Mouse (Mus musculus): Measurements from ENCODE around the gene Slc39a13. TPM values are rescaled to one million over a fixed set of nuclear protein-coding genes. Genes with fewer than 3 reads are reported as not detected.
"Not testable (repeated sequence)": the region's sequence is repeated elsewhere in the genome, so short reads cannot be mapped to it uniquely, and the experiment has no call there.

The Slc39a13 gene
- polyA plus RNA-seq, 1 experiment from 2014 or later, result 29.7 TPM

GRCm38 (mm10) chr2:91113852-91114251 is 43.6 kb upstream of the Slc39a13 start:
- Histone ChIP-seq H3K4me2 (ENCODE audit: low read length) (no peak overlapping the region), H3K9me3 (ENCODE audit: control insufficient read depth, low read length) (no peaks in the 10 kb centered on the region), H3K36me3 (ENCODE audit: control insufficient read depth, insufficient read depth, low read length) (no peaks in the 10 kb centered on the region), H3K27ac (ENCODE audit: low read depth) (no peak overlapping the region), H3K4me1 (replicated peaks; ENCODE audit: control insufficient read depth, insufficient read depth, low read length) (0 out of 2 replicates have a peak, but pooled peaks cover 3% of the 10 kb centered on the region), H3K27me3 (replicated peaks; ENCODE audit: control insufficient read depth, insufficient read depth, low read length) (no peaks in the 10 kb centered on the region; the same call in 1 of the 2 replicates), H3K4me3 (ENCODE audit: low read depth, low read length) (no peak overlapping the region), H3K9ac (ENCODE audit: low read length) (no peak overlapping the region)
- WGBS, result 72% methylated on average over 6 of the region's 6 CpGs
- DNase-seq (ENCODE audit: low spot score) (no peak), ATAC-seq (replicated peaks; ENCODE audit: low FRiP score, low TSS enrichment, low read depth) (no peak)

DNA sequence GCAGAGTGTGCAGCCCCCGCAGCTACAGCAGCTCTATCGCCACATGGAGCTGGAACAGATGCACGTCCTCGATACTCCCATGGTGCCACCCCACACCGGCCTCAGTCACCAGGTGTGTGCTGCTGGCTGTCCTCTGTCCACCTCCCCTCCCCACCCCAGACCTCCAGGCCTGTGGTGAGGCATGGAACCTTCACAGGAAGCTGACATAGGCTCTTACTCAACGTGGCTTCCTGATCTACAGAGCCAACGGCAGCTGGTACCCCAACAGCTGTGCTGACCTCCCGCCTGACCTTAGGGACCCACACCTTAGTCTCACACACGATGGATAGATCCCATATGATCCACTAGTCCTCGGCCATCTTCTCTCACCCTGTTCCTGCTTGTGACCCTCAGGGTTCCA is 43.1 kb upstream of the Slc39a13 start:
- Histone ChIP-seq H3K27me3 (replicated peaks; ENCODE audit: control insufficient read depth, insufficient read depth, low read length) (no peaks in the 10 kb centered on the region; the same call in 1 of the 2 replicates), H3K9ac (ENCODE audit: low read length) (no peak overlapping the region), H3K4me1 (replicated peaks; ENCODE audit: control insufficient read depth, insufficient read depth, low read length) (0 out of 2 replicates have a peak, but pooled peaks cover 3% of the 10 kb centered on the region), H3K4me3 (ENCODE audit: low read depth, low read length) (no peak overlapping the region), H3K36me3 (ENCODE audit: control insufficient read depth, insufficient read depth, low read length) (no peaks in the 10 kb centered on the region), H3K9me3 (ENCODE audit: control insufficient read depth, low read length) (no peaks in the 10 kb centered on the region), H3K27ac (ENCODE audit: low read depth) (no peak overlapping the region), H3K4me2 (ENCODE audit: low read length) (no peak overlapping the region)
- ATAC-seq (replicated peaks; ENCODE audit: low FRiP score, low TSS enrichment, low read depth) (no peak), DNase-seq (ENCODE audit: low spot score) (no peak)
- 74% methylated on average over 10 of the region's 10 CpGs for WGBS

DNA sequence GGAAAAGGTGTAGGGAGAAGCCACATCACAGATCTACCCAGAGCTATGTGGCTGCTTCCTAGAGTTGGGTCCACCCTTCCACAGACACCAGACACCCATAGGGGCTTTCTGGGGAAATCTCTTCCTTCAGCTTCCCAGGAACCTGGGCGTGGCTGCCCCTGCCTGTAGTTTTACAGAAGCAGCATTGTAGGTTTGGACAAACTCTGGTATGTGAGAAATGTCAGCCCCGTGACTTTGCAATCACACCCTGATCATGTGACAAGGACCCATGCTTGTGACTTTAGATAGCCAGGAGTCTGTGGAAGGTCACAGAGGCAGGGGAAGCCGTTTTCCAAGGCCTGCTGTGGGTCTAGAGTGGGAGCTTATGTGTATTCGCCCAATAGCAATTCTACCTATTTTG is 42.3 kb upstream of the Slc39a13 start:
- WGBS, result 39% methylated on average over 4 of the region's 4 CpGs
- H3K36me3 ChIP-seq (ENCODE audit: control insufficient read depth, insufficient read depth, low read length), result no peaks in the 10 kb centered on the region
- no peak for DNase-seq (ENCODE audit: low spot score)
- H3K4me1 ChIP-seq (replicated peaks; ENCODE audit: control insufficient read depth, insufficient read depth, low read length), result 0 out of 2 replicates have a peak, but pooled peaks cover 3% of the 10 kb centered on the region
- no peak overlapping the region for H3K9ac ChIP-seq (ENCODE audit: low read length)
- H3K4me2 ChIP-seq (ENCODE audit: low read length), result no peak overlapping the region
- H3K4me3 ChIP-seq (ENCODE audit: low read depth, low read length), result no peak overlapping the region
- no peaks in the 10 kb centered on the region; the same call in 1 of the 2 replicates for H3K27me3 ChIP-seq (replicated peaks; ENCODE audit: control insufficient read depth, insufficient read depth, low read length)
- ATAC-seq (replicated peaks; ENCODE audit: low FRiP score, low TSS enrichment, low read depth), result no peak
- H3K9me3 ChIP-seq (ENCODE audit: control insufficient read depth, low read length), result no peaks in the 10 kb centered on the region
- no peak overlapping the region for H3K27ac ChIP-seq (ENCODE audit: low read depth)

DNA sequence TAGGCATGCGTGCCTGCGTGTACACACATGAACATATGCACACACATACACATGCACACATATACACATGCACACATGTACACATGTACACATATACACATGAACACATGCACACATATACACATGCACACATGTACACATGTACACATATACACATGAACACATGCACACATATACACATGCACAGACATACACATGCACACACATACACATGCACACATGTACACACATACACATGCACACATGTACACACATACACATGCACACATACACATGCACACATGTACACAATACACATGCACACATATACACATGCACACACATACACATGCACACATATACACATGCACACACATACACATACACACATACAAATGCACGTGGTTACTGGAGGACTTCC is 41.6 kb upstream of the Slc39a13 start:
- H3K9me3 ChIP-seq (ENCODE audit: control insufficient read depth, low read length); H3K36me3 ChIP-seq (ENCODE audit: control insufficient read depth, insufficient read depth, low read length); H3K27ac ChIP-seq (ENCODE audit: low read depth); H3K4me3 ChIP-seq (ENCODE audit: low read depth, low read length); H3K9ac ChIP-seq (ENCODE audit: low read length); H3K4me2 ChIP-seq (ENCODE audit: low read length); H3K4me1 ChIP-seq (replicated peaks; ENCODE audit: control insufficient read depth, insufficient read depth, low read length); H3K27me3 ChIP-seq (replicated peaks; ENCODE audit: control insufficient read depth, insufficient read depth, low read length); ATAC-seq (replicated peaks; ENCODE audit: low FRiP score, low TSS enrichment, low read depth); DNase-seq (ENCODE audit: low spot score): not testable (repeated sequence)
- WGBS, result 91% methylated on average over 3 of the region's 3 CpGs

DNA sequence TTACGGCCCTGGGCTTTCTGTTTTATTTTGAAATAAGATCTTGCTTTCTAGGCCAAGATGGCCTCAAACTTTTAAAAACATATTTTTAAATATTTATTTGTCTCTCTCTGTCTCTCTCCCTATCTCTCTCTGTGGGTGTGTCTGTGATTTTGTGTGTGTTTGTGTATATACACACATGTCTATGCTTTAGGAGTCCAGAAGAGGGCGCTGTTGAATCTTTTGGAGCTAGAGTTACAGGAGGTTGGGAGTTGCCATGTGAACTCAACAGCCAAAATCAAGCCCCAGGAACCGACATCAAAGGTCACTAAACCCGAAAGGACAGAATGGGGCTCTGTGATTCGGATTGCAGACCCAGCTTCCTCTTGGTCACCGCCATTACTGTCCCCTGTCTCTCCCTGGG is 40.2 kb upstream of the Slc39a13 start:
- Histone ChIP-seq H3K9ac (ENCODE audit: low read length) (no peak overlapping the region), H3K36me3 (ENCODE audit: control insufficient read depth, insufficient read depth, low read length) (no peaks in the 10 kb centered on the region), H3K27ac (ENCODE audit: low read depth) (no peak overlapping the region), H3K4me1 (replicated peaks; ENCODE audit: control insufficient read depth, insufficient read depth, low read length) (0 out of 2 replicates have a peak, but pooled peaks cover under 1% of the 10 kb centered on the region), H3K9me3 (ENCODE audit: control insufficient read depth, low read length) (no peaks in the 10 kb centered on the region), H3K4me2 (ENCODE audit: low read length) (no peak overlapping the region), H3K27me3 (replicated peaks; ENCODE audit: control insufficient read depth, insufficient read depth, low read length) (no peaks in the 10 kb centered on the region), H3K4me3 (ENCODE audit: low read depth, low read length) (no peak overlapping the region)
- no peak for DNase-seq (ENCODE audit: low spot score)
- 69% methylated on average over 6 of the region's 6 CpGs for WGBS
- ATAC-seq (replicated peaks; ENCODE audit: low FRiP score, low TSS enrichment, low read depth), result no peak

GRCm38 (mm10) chr2:91109807-91110385 is 39.7 kb upstream of the Slc39a13 start:
- no peaks in the 10 kb centered on the region for H3K4me1 ChIP-seq (replicated peaks; ENCODE audit: control insufficient read depth, insufficient read depth, low read length)
- no peaks in the 10 kb centered on the region for H3K36me3 ChIP-seq (ENCODE audit: control insufficient read depth, insufficient read depth, low read length)
- 88% methylated on average over 5 of the region's 5 CpGs for WGBS
- H3K9ac ChIP-seq (ENCODE audit: low read length), result no peak overlapping the region
- no peak overlapping the region for H3K4me2 ChIP-seq (ENCODE audit: low read length)
- no peak for DNase-seq (ENCODE audit: low spot score)
- no peaks in the 10 kb centered on the region for H3K27me3 ChIP-seq (replicated peaks; ENCODE audit: control insufficient read depth, insufficient read depth, low read length)
- H3K9me3 ChIP-seq (ENCODE audit: control insufficient read depth, low read length), result no peaks in the 10 kb centered on the region
- ATAC-seq (replicated peaks; ENCODE audit: low FRiP score, low TSS enrichment, low read depth), result no peak
- H3K4me3 ChIP-seq (ENCODE audit: low read depth, low read length), result no peak overlapping the region
- H3K27ac ChIP-seq (ENCODE audit: low read depth), result no peak overlapping the region

DNA sequence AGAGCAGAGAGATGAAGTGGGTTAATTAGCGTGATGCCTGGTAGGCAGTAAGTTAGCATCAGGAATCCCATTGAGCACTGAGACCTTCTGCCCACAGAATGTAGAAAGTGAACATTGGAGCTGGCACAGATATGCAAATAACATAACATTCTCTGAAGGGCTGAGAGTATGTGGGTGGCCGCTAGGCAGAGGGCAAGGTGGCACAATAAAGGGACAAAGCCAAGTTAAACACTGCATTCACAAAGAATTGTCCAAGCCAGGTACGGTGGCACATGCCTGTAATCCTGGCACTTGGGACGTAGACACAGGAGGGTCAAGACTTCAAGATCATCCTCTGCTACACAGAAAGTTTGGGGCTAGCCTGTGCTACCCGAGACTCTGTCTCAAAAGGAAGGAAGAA is 39.0 kb upstream of the Slc39a13 start:
- no peak overlapping the region for H3K9ac ChIP-seq (ENCODE audit: low read length)
- 84% methylated on average over 5 of the region's 5 CpGs for WGBS
- no peak overlapping the region for H3K27ac ChIP-seq (ENCODE audit: low read depth)
- H3K4me3 ChIP-seq (ENCODE audit: low read depth, low read length), result no peak overlapping the region
- H3K9me3 ChIP-seq (ENCODE audit: control insufficient read depth, low read length), result no peaks in the 10 kb centered on the region
- H3K27me3 ChIP-seq (replicated peaks; ENCODE audit: control insufficient read depth, insufficient read depth, low read length), result no peaks in the 10 kb centered on the region
- ATAC-seq (replicated peaks; ENCODE audit: low FRiP score, low TSS enrichment, low read depth) (no peak), DNase-seq (ENCODE audit: low spot score) (no peak)
- no peak overlapping the region for H3K4me2 ChIP-seq (ENCODE audit: low read length)
- no peaks in the 10 kb centered on the region for H3K4me1 ChIP-seq (replicated peaks; ENCODE audit: control insufficient read depth, insufficient read depth, low read length)
- no peaks in the 10 kb centered on the region for H3K36me3 ChIP-seq (ENCODE audit: control insufficient read depth, insufficient read depth, low read length)

DNA sequence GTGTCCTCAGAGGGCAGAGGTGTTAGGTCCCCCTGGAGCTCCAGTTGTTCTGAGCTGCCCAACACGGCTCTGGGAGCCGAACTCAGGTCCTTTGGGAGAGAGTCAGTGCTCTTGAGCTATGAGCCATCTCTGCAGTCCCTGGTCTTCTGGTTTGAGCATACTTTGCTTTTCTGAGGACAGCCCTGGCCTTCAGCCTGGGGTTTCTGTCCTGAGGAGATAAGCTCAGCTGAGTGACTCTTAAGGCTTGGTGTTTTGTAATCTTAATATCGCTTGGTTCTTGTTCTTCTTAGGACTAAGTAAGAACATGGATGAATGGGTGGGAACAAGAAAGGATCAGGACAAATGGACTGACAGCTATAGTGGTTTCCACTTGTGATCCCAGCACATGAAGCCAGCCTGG is 37.9 kb upstream of the Slc39a13 start:
- no peak overlapping the region for H3K9ac ChIP-seq (ENCODE audit: low read length)
- H3K4me3 ChIP-seq (ENCODE audit: low read depth, low read length), result no peak overlapping the region
- H3K4me1 ChIP-seq (replicated peaks; ENCODE audit: control insufficient read depth, insufficient read depth, low read length), result no peaks in the 10 kb centered on the region
- no peak for DNase-seq (ENCODE audit: low spot score)
- no peaks in the 10 kb centered on the region for H3K27me3 ChIP-seq (replicated peaks; ENCODE audit: control insufficient read depth, insufficient read depth, low read length)
- ATAC-seq (replicated peaks; ENCODE audit: low FRiP score, low TSS enrichment, low read depth), result no peak
- WGBS, result 86% methylated on average over 3 of the region's 3 CpGs
- H3K36me3 ChIP-seq (ENCODE audit: control insufficient read depth, insufficient read depth, low read length), result no peaks in the 10 kb centered on the region
- H3K27ac ChIP-seq (ENCODE audit: low read depth), result no peak overlapping the region
- H3K4me2 ChIP-seq (ENCODE audit: low read length), result no peak overlapping the region
- H3K9me3 ChIP-seq (ENCODE audit: control insufficient read depth, low read length), result no peaks in the 10 kb centered on the region

DNA sequence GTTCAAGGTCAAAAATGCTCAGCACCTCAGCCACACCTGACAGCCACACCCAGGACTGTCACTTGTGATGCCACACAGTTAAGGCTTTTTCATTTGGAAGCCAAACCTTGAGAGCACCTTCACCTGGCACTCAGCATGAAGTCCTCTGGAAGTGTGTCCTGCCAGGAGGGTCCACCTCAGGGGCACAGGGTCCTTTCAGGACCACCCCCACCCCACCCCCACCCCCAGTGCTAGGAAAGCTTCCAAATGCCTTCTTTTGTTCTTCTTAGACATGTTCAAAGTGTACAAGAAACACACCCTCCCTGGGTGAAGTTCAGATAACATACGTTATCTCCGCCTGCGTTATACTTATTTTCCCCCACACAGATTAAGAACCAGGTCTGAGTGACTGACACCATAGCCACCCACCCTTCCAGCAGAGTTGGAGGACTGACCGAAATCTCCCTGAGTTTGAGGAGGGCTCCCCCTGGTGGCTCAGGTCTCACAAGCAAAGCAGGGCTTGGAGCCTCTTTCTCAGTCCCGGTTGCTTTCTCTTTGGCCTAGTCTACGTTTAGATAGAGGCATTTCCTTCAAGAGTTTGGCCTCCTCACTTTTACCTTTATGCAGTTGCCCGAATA is 31.0 kb upstream of the Slc39a13 start:
- DNase-seq (ENCODE audit: low spot score) (peak; percentile 95), ATAC-seq (replicated peaks; ENCODE audit: low FRiP score, low TSS enrichment, low read depth) (peak; percentile 88)
- H3K36me3 ChIP-seq (ENCODE audit: control insufficient read depth, insufficient read depth, low read length), result no peaks in the 10 kb centered on the region
- 6% methylated on average over 7 of the region's 7 CpGs for WGBS
- H3K27ac ChIP-seq (ENCODE audit: low read depth), result no peak overlapping the region
- H3K9ac ChIP-seq (ENCODE audit: low read length), result no peak overlapping the region
- no peaks in the 10 kb centered on the region for H3K9me3 ChIP-seq (ENCODE audit: control insufficient read depth, low read length)
- no peaks in the 10 kb centered on the region for H3K27me3 ChIP-seq (replicated peaks; ENCODE audit: control insufficient read depth, insufficient read depth, low read length)
- H3K4me3 ChIP-seq (ENCODE audit: low read depth, low read length), result no peak overlapping the region
- H3K4me1 ChIP-seq (replicated peaks; ENCODE audit: control insufficient read depth, insufficient read depth, low read length), result no peaks in the 10 kb centered on the region
- no peak overlapping the region for H3K4me2 ChIP-seq (ENCODE audit: low read length)

Measured in intestine, embryonic 14.5 days (tissue).